Mouse (Mus musculus) CH12.LX (cell line): ENCODE measurements around the gene H2-Q1. TPM values are rescaled to one million over a fixed set of nuclear protein-coding genes. Genes with fewer than 3 reads are reported as not detected.

Source experiments
- DNase-seq: peaks from one replicate; pipeline ENCODE4 v3.0.0-alpha.2; 2013; ENCODE audit errors: extremely low read depth
- H3K27ac ChIP-seq: 2 replicates; pipeline ENCODE4 v1.5.1; 2012; ENCODE audit warnings: low read depth, mild to moderate bottlenecking, control low read depth, moderate library complexity; ENCODE audit not compliant: insufficient read depth
- H3K27me3 ChIP-seq: replicated peaks from 2 replicates; pipeline ENCODE3; 2012; ENCODE audit warnings: inconsistent platforms
- H3K36me3 ChIP-seq, 2 experiments: replicated peaks in 1 of 2; 2 replicates each; pipeline versions ENCODE3 to v1.6.1; 2012; ENCODE audit warnings: inconsistent platforms in 1 of 2, low read length in 1 of 2, mild to moderate bottlenecking in 1 of 2, mixed read lengths in 1 of 2, moderate library complexity in 1 of 2; ENCODE audit not compliant: control insufficient read depth in 1 of 2, insufficient read depth in 1 of 2
- H3K4me1 ChIP-seq, 2 experiments: 2 replicates each; pipeline ENCODE4 v1.6.1; 2012; ENCODE audit warnings: inconsistent platforms in 1 of 2, moderate library complexity in 1 of 2; ENCODE audit not compliant: insufficient read depth in 2 of 2, control insufficient read depth in 1 of 2
- H3K4me2 ChIP-seq: 2 replicates; pipeline ENCODE4 v1.6.1; 2012; ENCODE audit warnings: low read depth, mild to moderate bottlenecking, control low read depth; ENCODE audit not compliant: poor library complexity, insufficient read depth, severe bottlenecking
- H3K4me3 ChIP-seq, 3 experiments: fragments of 150-350 bp in 1 of 3; sonication (generic) in 1 of 3; replicated peaks in 1 of 3; 2 replicates each; pipeline versions ENCODE3 to v1.5.1; 2011 to 2012; ENCODE audit warnings: low read depth in 2 of 3, low read length in 2 of 3, mild to moderate bottlenecking in 2 of 3, moderate library complexity in 2 of 3, control low read depth in 1 of 3, improper control_type of control experiment in 1 of 3, inconsistent platforms in 1 of 3, mixed read lengths in 1 of 3; ENCODE audit not compliant: poor library complexity in 1 of 3
- H3K79me2 ChIP-seq: replicated peaks from 2 replicates; pipeline ENCODE4 v1.6.1; 2012; ENCODE audit warnings: mild to moderate bottlenecking, moderate library complexity; ENCODE audit not compliant: control insufficient read depth, poor library complexity, insufficient read depth, severe bottlenecking; ENCODE audit errors: extremely low read depth
- H3K9ac ChIP-seq: 2 replicates; pipeline ENCODE4 v1.6.1; 2012; ENCODE audit warnings: low read depth, mild to moderate bottlenecking, control low read depth, moderate library complexity; ENCODE audit not compliant: insufficient read depth
- H3K9me3 ChIP-seq: replicated peaks from 2 replicates; pipeline ENCODE3; 2012; ENCODE audit warnings: low read length, inconsistent platforms, mixed read lengths
- BHLHE40 ChIP-seq: IDR thresholded peaks from 2 replicates; pipeline ENCODE4 v1.6.1; 2011; ENCODE audit warnings: mild to moderate bottlenecking, low read depth, low read length, improper control_type of control experiment
- CHD1 ChIP-seq: IDR thresholded peaks from 2 replicates; pipeline ENCODE4 v1.6.1; 2012; ENCODE audit warnings: low read depth, low read length, improper control_type of control experiment, inconsistent platforms
- CHD2 ChIP-seq: IDR thresholded peaks from 2 replicates; pipeline ENCODE4 v1.6.1; 2011; ENCODE audit warnings: low read length, improper control_type of control experiment
- ELF1 ChIP-seq: IDR thresholded peaks from 2 replicates; pipeline ENCODE4 v1.6.1; 2014; ENCODE audit warnings: low read depth, mild to moderate bottlenecking, inconsistent platforms, low read length, improper control_type of control experiment
- EP300 ChIP-seq: IDR thresholded peaks from 2 replicates; pipeline ENCODE4 v1.6.1; 2011; ENCODE audit warnings: low read length, improper control_type of control experiment
- IRF4 ChIP-seq: IDR thresholded peaks from 2 replicates; pipeline ENCODE4 v1.6.1; 2014; ENCODE audit warnings: low read depth, mild to moderate bottlenecking, inconsistent platforms, low read length, improper control_type of control experiment
- JUND ChIP-seq: conservative IDR thresholded peaks from 2 replicates; pipeline ENCODE4 v1.6.1; 2011; ENCODE audit warnings: low read depth, low read length, improper control_type of control experiment
- MAFK ChIP-seq: IDR thresholded peaks from 2 replicates; pipeline ENCODE4 v1.6.1; 2011; ENCODE audit warnings: low read length, improper control_type of control experiment; ENCODE audit not compliant: insufficient replicate concordance
- MXI1 ChIP-seq: IDR thresholded peaks from 2 replicates; pipeline ENCODE4 v1.6.1; 2011; ENCODE audit warnings: mild to moderate bottlenecking, low read depth, low read length, improper control_type of control experiment
- MYC ChIP-seq: IDR thresholded peaks from 2 replicates; pipeline ENCODE4 v1.6.1; 2011; ENCODE audit warnings: low read depth, mild to moderate bottlenecking, improper control_type of control experiment, low read length
- PAX5 ChIP-seq: IDR thresholded peaks from 2 replicates; pipeline ENCODE4 v1.6.1; 2012; ENCODE audit warnings: low read length, inconsistent platforms, mixed read lengths
- TBP ChIP-seq: conservative IDR thresholded peaks from 2 replicates; pipeline ENCODE4 v1.6.1; 2011; ENCODE audit warnings: low read depth, low read length, improper control_type of control experiment
- ZKSCAN1 ChIP-seq: IDR thresholded peaks from 2 replicates; pipeline ENCODE4 v1.6.1; 2012; ENCODE audit warnings: low read depth, inconsistent platforms, low read length, improper control_type of control experiment, borderline replicate concordance
- ZMIZ1 ChIP-seq: IDR thresholded peaks from 2 replicates; pipeline ENCODE4 v1.6.1; 2012; ENCODE audit warnings: low read depth, mild to moderate bottlenecking, inconsistent platforms, low read length, improper control_type of control experiment
- dilution Hi-C: fragments of 300-500 bp; cut with MboI; formaldehyde crosslinking; loops from 2 replicates; pipeline ENCODE4 v1.14.3; 2020; ENCODE audit warnings: low sequenced_read_pairs; ENCODE audit not compliant: extremely low pct_unique_long_range_greater_than_20kb, extremely low pct_ligation_motif_present
- in situ Hi-C: fragments of 300-500 bp; cut with MboI; formaldehyde crosslinking; loops from 3 replicates; pipeline ENCODE4 v1.14.3; 2019; ENCODE audit warnings: low sequenced_read_pairs, low pct_ligation_motif_present, low pct_unique_long_range_greater_than_20kb, mixed read lengths
- polyA plus RNA-seq: library from polyadenylated mRNA; unstranded; fragments of >175 nt; gene quantifications from 2 replicates; pipeline ENCODE4 v1.2.1, GENCODE M21; 2012; ENCODE audit warnings: low read depth; ENCODE audit not compliant: insufficient read length
- total RNA-seq, 2 experiments: library from RNA; depleted of rRNA; stranded (reverse); fragments of 300-350 nt in 1 of 2; fragments of >200 nt in 1 of 2; gene quantifications; 2 replicates each; pipeline ENCODE4 v1.2.3; 2012 to 2014

H2-Q1 gene
- total and polyA plus RNA-seq, 3 experiments = 2.4 to 31.8 (median 13.9) TPM

- H3K4me3 ChIP-seq = no peak overlapping the region
- dilution Hi-C loops = no loop called here
- peaks cover 0 to 38% of the 10 kb centered on the region in 2 experiments for H3K36me3 ChIP-seq
- H3K9me3 ChIP-seq = peaks cover 4% of the 10 kb centered on the region
- no peak overlapping the region for H3K4me2 ChIP-seq
- H3K27ac ChIP-seq = no peak overlapping the region
- H3K9ac ChIP-seq = no peak overlapping the region
- H3K4me1 ChIP-seq = peaks cover 0 to 11% of the 10 kb centered on the region in 2 experiments; a peak in 2 of 4 replicates
- H3K79me2 ChIP-seq = no peaks in the 10 kb centered on the region
- DNase-seq = peak; percentile 74
- H3K27me3 ChIP-seq = no peaks in the 10 kb centered on the region
- in situ Hi-C loops = no loop called here
- TF ChIP-seq ELF1 (peak; percentile 67; the same call in 1 of the 2 replicates), MAFK (0 out of 2 replicates have a peak, but pooled peaks have one; percentile 61), EP300 (peak; percentile 87), TBP (peak; percentile 94), BHLHE40 (no peak), MYC (peak; percentile 29; the same call in 1 of the 2 replicates), IRF4 (peak; percentile 92), MXI1 (no peak)
These were observed 41.1 kb upstream of the H2-Q1 start for GRCm38 (mm10) chr17:35278957-35279688.

GRCm38 (mm10) chr17:35280276-35280675 lies 39.9 kb upstream of the H2-Q1 start:
- no peak overlapping the region for H3K27ac ChIP-seq
- H3K4me3 ChIP-seq = no peak overlapping the region
- no peak overlapping the region for H3K4me2 ChIP-seq
- peaks cover 0 to 38% of the 10 kb centered on the region in 2 experiments for H3K36me3 ChIP-seq
- in situ Hi-C loops = no loop called here
- TF ChIP-seq ZKSCAN1 (no peak), CHD2 (no peak)
- dilution Hi-C loops = no loop called here
- DNase-seq = no peak
- peaks cover 4% of the 10 kb centered on the region for H3K9me3 ChIP-seq
- H3K27me3 ChIP-seq = no peaks in the 10 kb centered on the region
- H3K4me1 ChIP-seq = peaks cover 0 to 9% of the 10 kb centered on the region in 2 experiments; a peak in 2 of 4 replicates
- no peak overlapping the region for H3K9ac ChIP-seq
- no peaks in the 10 kb centered on the region for H3K79me2 ChIP-seq

- no peak overlapping the region for H3K9ac ChIP-seq
- no peaks in the 10 kb centered on the region for H3K4me1 ChIP-seq
- H3K36me3 ChIP-seq = peaks cover 0 to 8% of the 10 kb centered on the region in 2 experiments
- no peak for TF ChIP-seq PAX5
- TF ChIP-seq CHD1 = no peak
- no peak for TF ChIP-seq ZMIZ1
- TF ChIP-seq JUND = no peak
- peaks cover 2% of the 10 kb centered on the region for H3K27me3 ChIP-seq
- in situ Hi-C loops = no loop called here
- peaks cover 4% of the 10 kb centered on the region for H3K9me3 ChIP-seq
- DNase-seq = no peak
- H3K4me2 ChIP-seq = no peak overlapping the region
- no peaks in the 10 kb centered on the region for H3K79me2 ChIP-seq
- no peak overlapping the region for H3K4me3 ChIP-seq
- dilution Hi-C loops = no loop called here
- no peak overlapping the region for H3K27ac ChIP-seq
These were observed 34.8 kb upstream of the H2-Q1 start for GRCm38 (mm10) chr17:35285431-35285830.
